Mouse (Mus musculus): Measurements from ENCODE around the gene Efcab5. TPM values are rescaled to one million over a fixed set of nuclear protein-coding genes. Genes with fewer than 3 reads are reported as not detected.

Gene Efcab5
- polyA plus RNA-seq, 1 experiment from 2014 or later, result 0.55 TPM

DNA sequence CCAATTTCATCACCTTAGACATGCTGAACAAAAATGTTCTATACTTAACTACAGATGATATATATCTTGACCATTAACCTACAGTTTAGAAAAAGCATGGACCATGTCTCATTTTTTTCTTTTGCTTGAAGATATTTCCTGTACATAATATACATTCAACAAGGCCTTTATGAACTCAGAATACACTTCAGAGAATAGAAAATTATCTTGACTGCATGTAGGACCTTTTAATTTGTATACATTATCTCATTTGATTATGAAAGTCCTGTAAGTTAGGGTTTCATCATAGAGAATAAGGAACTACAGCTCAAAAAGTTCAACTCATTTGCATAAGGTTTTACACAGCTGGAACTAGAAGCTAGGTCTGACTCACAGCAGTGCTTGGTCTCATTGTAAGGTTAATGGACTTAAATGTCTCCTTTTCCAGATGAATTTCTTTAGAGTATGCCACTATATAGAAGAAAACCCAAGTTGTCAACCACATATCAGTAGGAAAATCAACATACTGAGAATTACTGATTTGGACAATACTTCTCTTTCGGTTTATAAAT is 25.4 kb upstream of the Efcab5 start:
- no peaks in the 10 kb centered on the region for H3K9me3 ChIP-seq (ENCODE audit: control insufficient read depth, low read length)
- H3K4me1 ChIP-seq (ENCODE audit: control insufficient read depth, insufficient read depth, low read length), result peaks cover 26% of the 10 kb centered on the region
- H3K27me3 ChIP-seq (ENCODE audit: control insufficient read depth, insufficient read depth, low read length), result no peaks in the 10 kb centered on the region
- no peak overlapping the region for H3K27ac ChIP-seq (replicated peaks; ENCODE audit: low read depth, low read length)
- WGBS, result 95% methylated on average over 1 of the region's 1 CpGs
- no peak overlapping the region for H3K4me2 ChIP-seq (ENCODE audit: low read length)
- no peaks in the 10 kb centered on the region for H3K36me3 ChIP-seq (ENCODE audit: control insufficient read depth, insufficient read depth, low read length)
- H3K4me3 ChIP-seq (replicated peaks; ENCODE audit: low read depth, low read length), result no peak overlapping the region
- no peak overlapping the region for H3K9ac ChIP-seq (replicated peaks; ENCODE audit: low read length)
- no peak for DNase-seq
- ATAC-seq (ENCODE audit: low FRiP score, low TSS enrichment), result no peak

DNA sequence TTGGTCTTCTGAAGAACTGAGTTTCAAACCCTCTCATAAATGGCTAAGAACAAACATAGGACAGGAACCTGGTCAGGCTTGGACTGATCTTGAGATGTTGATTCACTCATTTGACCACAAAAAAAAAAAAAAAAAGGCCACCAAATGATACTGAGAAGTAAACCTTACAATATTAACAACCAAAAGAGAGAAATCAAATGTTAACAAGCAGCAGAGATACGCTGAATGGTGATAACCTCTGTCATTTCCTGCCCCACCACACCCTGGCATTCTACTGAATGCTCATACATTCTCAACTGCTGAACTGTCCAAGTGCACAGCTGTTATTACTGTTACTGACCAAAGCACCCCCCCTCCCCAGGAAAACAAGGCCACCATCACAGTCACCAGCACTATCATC is 11.9 kb upstream of the Efcab5 start:
- no peaks in the 10 kb centered on the region for H3K4me1 ChIP-seq (ENCODE audit: control insufficient read depth, insufficient read depth, low read length)
- DNase-seq (no peak), ATAC-seq (ENCODE audit: low FRiP score, low TSS enrichment) (no peak)
- H3K27me3 ChIP-seq (ENCODE audit: control insufficient read depth, insufficient read depth, low read length), result peaks cover 11% of the 10 kb centered on the region
- no peak overlapping the region for H3K9ac ChIP-seq (replicated peaks; ENCODE audit: low read length)
- WGBS, result 88% methylated on average over 1 of the region's 1 CpGs
- no peaks in the 10 kb centered on the region for H3K9me3 ChIP-seq (ENCODE audit: control insufficient read depth, low read length)
- no peaks in the 10 kb centered on the region for H3K36me3 ChIP-seq (ENCODE audit: control insufficient read depth, insufficient read depth, low read length)
- H3K27ac ChIP-seq (replicated peaks; ENCODE audit: low read depth, low read length), result no peak overlapping the region
- no peak overlapping the region for H3K4me3 ChIP-seq (replicated peaks; ENCODE audit: low read depth, low read length)
- no peak overlapping the region for H3K4me2 ChIP-seq (ENCODE audit: low read length)

GRCm38 (mm10) chr11:77199636-77200035 is 10.9 kb upstream of the Efcab5 start:
- 53% methylated on average over 4 of the region's 4 CpGs for WGBS
- ATAC-seq (ENCODE audit: low FRiP score, low TSS enrichment), result no peak
- no peaks in the 10 kb centered on the region for H3K36me3 ChIP-seq (ENCODE audit: control insufficient read depth, insufficient read depth, low read length)
- no peaks in the 10 kb centered on the region for H3K4me1 ChIP-seq (ENCODE audit: control insufficient read depth, insufficient read depth, low read length)
- no peak overlapping the region for H3K4me2 ChIP-seq (ENCODE audit: low read length)
- peaks cover 19% of the 10 kb centered on the region for H3K27me3 ChIP-seq (ENCODE audit: control insufficient read depth, insufficient read depth, low read length)
- DNase-seq, result no peak
- H3K9me3 ChIP-seq (ENCODE audit: control insufficient read depth, low read length), result no peaks in the 10 kb centered on the region
- H3K9ac ChIP-seq (replicated peaks; ENCODE audit: low read length), result no peak overlapping the region
- H3K27ac ChIP-seq (replicated peaks; ENCODE audit: low read depth, low read length), result no peak overlapping the region
- H3K4me3 ChIP-seq (replicated peaks; ENCODE audit: low read depth, low read length), result no peak overlapping the region

- Histone ChIP-seq H3K27ac (replicated peaks; ENCODE audit: low read depth, low read length) (no peak overlapping the region), H3K36me3 (ENCODE audit: control insufficient read depth, insufficient read depth, low read length) (no peaks in the 10 kb centered on the region), H3K4me3 (replicated peaks; ENCODE audit: low read depth, low read length) (no peak overlapping the region), H3K9me3 (ENCODE audit: control insufficient read depth, low read length) (no peaks in the 10 kb centered on the region), H3K4me1 (ENCODE audit: control insufficient read depth, insufficient read depth, low read length) (peaks cover 9% of the 10 kb centered on the region; the same call in 1 of the 2 replicates), H3K27me3 (ENCODE audit: control insufficient read depth, insufficient read depth, low read length) (peaks cover 19% of the 10 kb centered on the region), H3K4me2 (ENCODE audit: low read length) (no peak overlapping the region), H3K9ac (replicated peaks; ENCODE audit: low read length) (no peak overlapping the region)
- WGBS, result 40% methylated on average over 4 of the region's 4 CpGs
- no peak for DNase-seq
- ATAC-seq (ENCODE audit: low FRiP score, low TSS enrichment), result no peak
Observed at GRCm38 (mm10) chr11:77196181-77197143, 7.7 kb upstream of the Efcab5 start.

DNA sequence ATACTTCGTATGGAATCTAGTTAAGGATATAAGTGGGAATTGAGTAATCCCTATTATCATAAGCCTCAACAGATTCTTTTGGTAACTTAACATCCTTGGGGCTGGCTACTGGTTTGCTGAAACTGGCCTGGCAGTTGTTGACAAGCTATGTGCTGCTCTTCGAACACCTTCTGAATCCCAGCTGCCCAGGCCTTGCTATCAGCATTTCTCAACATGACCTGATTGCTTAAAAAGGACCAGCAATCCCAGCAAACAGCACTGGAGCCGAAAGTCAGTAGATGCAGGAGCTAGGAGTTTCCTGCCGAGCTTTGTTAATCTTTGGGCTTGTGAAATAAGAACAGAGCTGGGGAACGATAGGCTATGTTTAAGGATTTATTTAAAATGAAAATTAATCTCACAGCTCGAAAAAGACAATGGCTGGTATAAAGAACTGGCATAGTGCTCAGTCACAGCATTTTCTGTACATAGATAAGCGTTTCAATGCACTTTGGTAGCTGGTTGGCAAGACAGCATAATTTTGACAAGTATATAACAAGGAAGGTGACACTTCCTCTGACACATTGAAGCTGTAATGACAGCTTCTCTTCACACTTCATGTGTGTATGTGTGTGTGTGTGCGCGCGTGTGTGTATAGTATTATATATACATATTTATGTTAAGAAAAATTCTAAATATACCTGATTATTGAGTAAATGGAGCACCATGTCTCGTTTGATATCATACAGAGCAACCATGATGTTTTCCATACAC is 6.8 kb upstream of the Efcab5 start:
- Histone ChIP-seq H3K27me3 (ENCODE audit: control insufficient read depth, insufficient read depth, low read length) (peaks cover 19% of the 10 kb centered on the region), H3K4me3 (replicated peaks; ENCODE audit: low read depth, low read length) (no peak overlapping the region), H3K27ac (replicated peaks; ENCODE audit: low read depth, low read length) (no peak overlapping the region), H3K9ac (replicated peaks; ENCODE audit: low read length) (no peak overlapping the region), H3K4me1 (ENCODE audit: control insufficient read depth, insufficient read depth, low read length) (peaks cover 9% of the 10 kb centered on the region; the same call in 1 of the 2 replicates), H3K36me3 (ENCODE audit: control insufficient read depth, insufficient read depth, low read length) (no peaks in the 10 kb centered on the region), H3K9me3 (ENCODE audit: control insufficient read depth, low read length) (no peaks in the 10 kb centered on the region), H3K4me2 (ENCODE audit: low read length) (no peak overlapping the region)
- ATAC-seq (ENCODE audit: low FRiP score, low TSS enrichment) (no peak), DNase-seq (no peak)
- WGBS, result 62% methylated on average over 11 of the region's 11 CpGs

- Histone ChIP-seq H3K4me1 (ENCODE audit: control insufficient read depth, insufficient read depth, low read length) (peaks cover 9% of the 10 kb centered on the region; the same call in 1 of the 2 replicates), H3K27ac (replicated peaks; ENCODE audit: low read depth, low read length) (no peak overlapping the region), H3K9ac (replicated peaks; ENCODE audit: low read length) (no peak overlapping the region), H3K27me3 (ENCODE audit: control insufficient read depth, insufficient read depth, low read length) (peaks cover 19% of the 10 kb centered on the region), H3K4me3 (replicated peaks; ENCODE audit: low read depth, low read length) (no peak overlapping the region), H3K4me2 (ENCODE audit: low read length) (no peak overlapping the region), H3K36me3 (ENCODE audit: control insufficient read depth, insufficient read depth, low read length) (no peaks in the 10 kb centered on the region), H3K9me3 (ENCODE audit: control insufficient read depth, low read length) (no peaks in the 10 kb centered on the region)
- ATAC-seq (ENCODE audit: low FRiP score, low TSS enrichment) (no peak), DNase-seq (no peak)
- WGBS, result 46% methylated on average over 1 of the region's 1 CpGs
Observed at GRCm38 (mm10) chr11:77194762-77195161, 6.0 kb upstream of the Efcab5 start.

DNA sequence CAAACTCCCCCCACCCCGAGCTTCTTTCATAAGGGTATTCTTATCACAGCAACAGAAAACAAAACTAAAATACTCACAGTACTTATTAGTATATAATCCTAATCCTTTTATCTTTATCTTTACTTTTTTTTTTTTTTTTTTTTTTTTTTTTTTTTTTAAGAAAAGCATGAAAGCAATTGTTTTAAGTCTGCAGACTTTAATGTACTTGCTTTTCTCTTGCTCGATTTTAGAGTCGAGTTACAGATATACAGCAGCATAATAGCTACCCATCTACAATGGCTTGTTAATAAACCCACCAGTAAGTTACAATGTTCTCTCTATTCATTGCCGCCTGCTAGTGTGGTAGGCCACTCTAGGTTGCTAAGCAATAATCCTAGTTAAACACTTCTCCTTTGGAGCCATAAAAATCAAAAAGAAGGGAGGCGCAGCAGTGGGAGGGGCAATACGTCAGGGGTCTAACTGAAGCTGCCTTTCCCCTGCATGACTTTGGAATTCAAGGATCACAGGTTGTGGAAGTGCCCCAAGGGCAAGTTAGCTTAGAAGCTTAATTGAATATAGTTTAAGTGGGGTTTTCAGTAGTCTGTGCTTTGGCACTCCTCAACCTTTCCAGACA is 5.3 kb upstream of the Efcab5 start:
- 10% methylated on average over 6 of the region's 6 CpGs for WGBS
- peak; percentile 62 for DNase-seq
- H3K4me1 ChIP-seq (ENCODE audit: control insufficient read depth, insufficient read depth, low read length), result peaks cover 9% of the 10 kb centered on the region; the same call in 1 of the 2 replicates
- H3K9ac ChIP-seq (replicated peaks; ENCODE audit: low read length), result no peak overlapping the region
- H3K27ac ChIP-seq (replicated peaks; ENCODE audit: low read depth, low read length), result no peak overlapping the region
- peaks cover 21% of the 10 kb centered on the region for H3K27me3 ChIP-seq (ENCODE audit: control insufficient read depth, insufficient read depth, low read length)
- H3K4me2 ChIP-seq (ENCODE audit: low read length), result no peak overlapping the region
- no peaks in the 10 kb centered on the region for H3K9me3 ChIP-seq (ENCODE audit: control insufficient read depth, low read length)
- H3K36me3 ChIP-seq (ENCODE audit: control insufficient read depth, insufficient read depth, low read length), result no peaks in the 10 kb centered on the region
- ATAC-seq (ENCODE audit: low FRiP score, low TSS enrichment), result no peak
- no peak overlapping the region for H3K4me3 ChIP-seq (replicated peaks; ENCODE audit: low read depth, low read length)

GRCm38 (mm10) chr11:77193410-77193809 is 4.6 kb upstream of the Efcab5 start:
- Histone ChIP-seq H3K4me1 (ENCODE audit: control insufficient read depth, insufficient read depth, low read length) (peaks cover 9% of the 10 kb centered on the region; the same call in 1 of the 2 replicates), H3K9ac (replicated peaks; ENCODE audit: low read length) (no peak overlapping the region), H3K4me3 (replicated peaks; ENCODE audit: low read depth, low read length) (no peak overlapping the region), H3K4me2 (ENCODE audit: low read length) (no peak overlapping the region), H3K36me3 (ENCODE audit: control insufficient read depth, insufficient read depth, low read length) (no peaks in the 10 kb centered on the region), H3K9me3 (ENCODE audit: control insufficient read depth, low read length) (no peaks in the 10 kb centered on the region), H3K27ac (replicated peaks; ENCODE audit: low read depth, low read length) (no peak overlapping the region), H3K27me3 (ENCODE audit: control insufficient read depth, insufficient read depth, low read length) (peaks cover 25% of the 10 kb centered on the region)
- DNase-seq (no peak), ATAC-seq (ENCODE audit: low FRiP score, low TSS enrichment) (no peak)
- 36% methylated on average over 5 of the region's 5 CpGs for WGBS
